Mouse (Mus musculus) midbrain, embryonic 15.5 days (tissue): ENCODE measurements around the gene Rasal2. TPM values are rescaled to one million over a fixed set of nuclear protein-coding genes. Genes with fewer than 3 reads are reported as not detected.

ENCODE experiments used
- ATAC-seq: fragments of 200-750 bp; cut with Nextera tagmentation; replicated peaks from 2 replicates; pipeline ENCODE4 v1.8.0; 2017; ENCODE audit warnings: moderate TSS enrichment
- H3K27ac ChIP-seq: fragments of 300-500 bp; sonication (generic); 2 replicates; pipeline ENCODE4 v1.5.1; 2015; ENCODE audit warnings: mild to moderate bottlenecking, inconsistent platforms
- H3K27me3 ChIP-seq: fragments of 300-500 bp; sonication (generic); replicated peaks from 2 replicates; pipeline ENCODE4 v1.6.1; 2015; ENCODE audit warnings: inconsistent platforms
- H3K36me3 ChIP-seq: fragments of 300-500 bp; sonication (generic); replicated peaks from 2 replicates; pipeline ENCODE4 v1.6.1; 2015; ENCODE audit warnings: inconsistent platforms
- H3K4me1 ChIP-seq: fragments of 300-500 bp; sonication (generic); 2 replicates; pipeline ENCODE4 v1.6.1; 2015; ENCODE audit warnings: inconsistent platforms
- H3K4me2 ChIP-seq: fragments of 300-500 bp; sonication (generic); 2 replicates; pipeline ENCODE4 v1.6.1; 2015; ENCODE audit warnings: inconsistent platforms, mild to moderate bottlenecking, moderate library complexity
- H3K4me3 ChIP-seq: fragments of 300-500 bp; sonication (generic); 2 replicates; pipeline ENCODE4 v1.5.1; 2015; ENCODE audit warnings: mild to moderate bottlenecking, inconsistent platforms
- H3K9ac ChIP-seq: fragments of 300-500 bp; sonication (generic); 2 replicates; pipeline ENCODE4 v1.6.1; 2015; ENCODE audit warnings: mild to moderate bottlenecking, inconsistent platforms
- H3K9me3 ChIP-seq: fragments of 300-500 bp; sonication (generic); 2 replicates; pipeline ENCODE4 v1.6.1; 2016; ENCODE audit warnings: inconsistent platforms
- WGBS: fragments of 180-500 bp; shearing (Covaris S2); methylation state at CpG from one replicate; pipeline ENCODE4 v1.1.7; 2015; ENCODE audit warnings: mixed read lengths; 5-methylcytosine and 5-hydroxymethylcytosine counted together
- polyA plus RNA-seq: library from polyadenylated mRNA; unstranded; fragments of >200 nt; fragmentation: Nextera tagmentation; extraction: Ambion mirVana; gene quantifications from 2 replicates; pipeline ENCODE4 v1.2.1, GENCODE M21; 2015

Rasal2 gene
- polyA plus RNA-seq, 1 experiment from 2014 or later, result 58.7 TPM

GRCm38 (mm10) chr1:157143326-157143932 lies 269.0 kb downstream of the Rasal2 start:
- H3K4me1 ChIP-seq, result no peaks in the 10 kb centered on the region
- no peak overlapping the region for H3K27ac ChIP-seq
- H3K9me3 ChIP-seq, result no peaks in the 10 kb centered on the region
- H3K36me3 ChIP-seq, result peaks cover 12% of the 10 kb centered on the region; the same call in 1 of the 2 replicates
- ATAC-seq, result no peak
- H3K4me3 ChIP-seq, result no peak overlapping the region
- no peak overlapping the region for H3K4me2 ChIP-seq
- H3K27me3 ChIP-seq, result no peaks in the 10 kb centered on the region
- H3K9ac ChIP-seq, result no peak overlapping the region
- 59% methylated on average over 7 of the region's 7 CpGs for WGBS

GRCm38 (mm10) chr1:157141014-157141413 lies 271.4 kb downstream of the Rasal2 start:
- H3K4me3 ChIP-seq, result no peak overlapping the region
- H3K27me3 ChIP-seq, result no peaks in the 10 kb centered on the region
- H3K4me1 ChIP-seq, result no peaks in the 10 kb centered on the region
- H3K9ac ChIP-seq, result no peak overlapping the region
- no peak overlapping the region for H3K4me2 ChIP-seq
- no peak overlapping the region for H3K27ac ChIP-seq
- H3K36me3 ChIP-seq, result 0 out of 2 replicates have a peak, but pooled peaks cover 3% of the 10 kb centered on the region
- WGBS, result 82% methylated on average over 3 of the region's 3 CpGs
- H3K9me3 ChIP-seq, result no peaks in the 10 kb centered on the region
- no peak for ATAC-seq

DNA sequence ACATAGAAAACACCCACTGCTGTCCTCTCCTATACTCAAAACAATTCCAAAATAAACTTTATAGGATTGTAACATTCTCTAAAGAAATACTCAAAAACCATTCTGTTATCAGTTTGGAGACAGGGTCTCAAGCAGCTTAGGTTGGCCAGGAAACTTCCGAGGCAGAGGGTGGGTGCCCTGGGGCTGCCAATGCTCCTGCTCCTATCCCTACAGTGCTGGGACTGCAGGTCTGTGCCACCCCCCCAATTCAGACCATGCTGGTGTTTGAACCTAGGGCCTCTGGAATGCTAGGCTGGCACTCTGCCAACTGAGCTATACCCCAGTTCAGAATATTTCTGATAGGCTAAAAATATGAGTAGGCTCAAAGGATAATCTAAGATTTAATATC lies 274.5 kb downstream of the Rasal2 start:
- 93% methylated on average over 1 of the region's 1 CpGs for WGBS

GRCm38 (mm10) chr1:157137132-157137853 lies 275.1 kb downstream of the Rasal2 start:
- Histone ChIP-seq H3K4me1 (no peaks in the 10 kb centered on the region), H3K4me3 (no peak overlapping the region), H3K4me2 (no peak overlapping the region), H3K27me3 (no peaks in the 10 kb centered on the region), H3K36me3 (0 out of 2 replicates have a peak, but pooled peaks cover 3% of the 10 kb centered on the region), H3K27ac (no peak overlapping the region), H3K9ac (no peak overlapping the region), H3K9me3 (no peaks in the 10 kb centered on the region)
- peak; percentile 73 for ATAC-seq
- 86% methylated on average over 9 of the region's 9 CpGs for WGBS

More for the DNA sequence above, 274.5 kb downstream of the Rasal2 start:
- H3K27ac ChIP-seq, result no peak overlapping the region
- H3K9ac ChIP-seq, result no peak overlapping the region
- no peak overlapping the region for H3K4me3 ChIP-seq
- no peaks in the 10 kb centered on the region for H3K9me3 ChIP-seq
- no peak for ATAC-seq
- H3K4me2 ChIP-seq, result no peak overlapping the region
- no peaks in the 10 kb centered on the region for H3K27me3 ChIP-seq
- 0 out of 2 replicates have a peak, but pooled peaks cover 3% of the 10 kb centered on the region for H3K36me3 ChIP-seq
- no peaks in the 10 kb centered on the region for H3K4me1 ChIP-seq

DNA sequence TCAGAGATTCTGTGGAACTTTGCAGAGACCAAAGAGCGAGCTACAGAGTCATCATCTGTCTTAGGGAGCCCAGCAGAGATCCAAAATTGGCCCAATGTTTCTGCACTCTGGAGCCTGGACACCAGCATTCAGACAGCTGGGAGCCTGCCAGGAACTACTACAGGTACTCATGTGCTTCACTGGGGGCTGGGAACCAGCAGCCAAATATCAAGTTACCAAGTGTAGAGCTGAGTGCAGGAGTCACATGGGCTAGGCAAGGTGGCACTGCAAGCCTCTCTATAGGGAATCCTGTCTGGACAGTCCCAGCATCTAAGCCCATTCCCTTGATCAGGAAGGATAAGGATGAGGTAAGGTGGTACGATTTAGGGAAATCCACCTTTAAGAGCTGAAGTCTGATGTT lies 284.2 kb downstream of the Rasal2 start:
- 94% methylated on average over 2 of the region's 2 CpGs for WGBS
- no peak overlapping the region for H3K4me3 ChIP-seq
- H3K36me3 ChIP-seq, result no peaks in the 10 kb centered on the region
- H3K9me3 ChIP-seq, result no peaks in the 10 kb centered on the region
- no peak overlapping the region for H3K27ac ChIP-seq
- no peak overlapping the region for H3K9ac ChIP-seq
- ATAC-seq, result no peak
- no peaks in the 10 kb centered on the region for H3K27me3 ChIP-seq
- H3K4me1 ChIP-seq, result no peaks in the 10 kb centered on the region
- H3K4me2 ChIP-seq, result no peak overlapping the region

GRCm38 (mm10) chr1:157123836-157124235 lies 288.6 kb downstream of the Rasal2 start:
- Histone ChIP-seq H3K4me3 (no peak overlapping the region), H3K9ac (no peak overlapping the region), H3K9me3 (no peaks in the 10 kb centered on the region), H3K27ac (no peak overlapping the region), H3K4me1 (no peaks in the 10 kb centered on the region), H3K27me3 (no peaks in the 10 kb centered on the region), H3K36me3 (no peaks in the 10 kb centered on the region), H3K4me2 (no peak overlapping the region)
- ATAC-seq, result no peak
- 89% methylated on average over 3 of the region's 3 CpGs for WGBS

DNA sequence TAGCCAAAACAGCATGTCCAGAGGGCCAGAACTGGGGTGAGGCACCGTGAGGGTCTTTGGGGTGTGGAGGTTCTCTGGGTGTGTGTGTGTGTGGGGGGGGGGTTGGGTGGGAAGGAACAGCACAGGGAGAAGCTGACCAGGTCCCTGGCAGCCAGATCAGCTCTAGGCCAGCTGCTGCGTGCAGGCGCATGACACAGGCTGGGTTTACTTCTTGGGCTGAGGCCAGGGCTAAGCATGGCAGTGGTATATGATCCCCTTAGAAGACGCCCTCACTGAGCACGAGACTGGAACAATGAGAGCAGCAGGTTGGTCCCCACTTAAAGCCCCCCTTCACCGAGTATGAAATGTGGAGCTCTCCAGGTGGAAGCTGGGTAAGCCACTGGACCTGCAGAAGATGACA lies 293.2 kb downstream of the Rasal2 start:
- 85% methylated on average over 6 of the region's 6 CpGs for WGBS

GRCm38 (mm10) chr1:157117440-157117839 lies 295.0 kb downstream of the Rasal2 start:
- Histone ChIP-seq H3K27ac (no peak overlapping the region), H3K4me3 (no peak overlapping the region), H3K4me2 (no peak overlapping the region), H3K4me1 (no peaks in the 10 kb centered on the region), H3K27me3 (no peaks in the 10 kb centered on the region), H3K9ac (no peak overlapping the region), H3K36me3 (no peaks in the 10 kb centered on the region), H3K9me3 (no peaks in the 10 kb centered on the region)
- 94% methylated on average over 3 of the region's 3 CpGs for WGBS
- ATAC-seq, result no peak

More for the DNA sequence above, 293.2 kb downstream of the Rasal2 start:
- H3K4me3 ChIP-seq, result no peak overlapping the region
- H3K27ac ChIP-seq, result no peak overlapping the region
- no peaks in the 10 kb centered on the region for H3K27me3 ChIP-seq
- no peak overlapping the region for H3K9ac ChIP-seq
- no peaks in the 10 kb centered on the region for H3K36me3 ChIP-seq
- no peak for ATAC-seq
- no peak overlapping the region for H3K4me2 ChIP-seq
- H3K9me3 ChIP-seq, result no peaks in the 10 kb centered on the region
- no peaks in the 10 kb centered on the region for H3K4me1 ChIP-seq

DNA sequence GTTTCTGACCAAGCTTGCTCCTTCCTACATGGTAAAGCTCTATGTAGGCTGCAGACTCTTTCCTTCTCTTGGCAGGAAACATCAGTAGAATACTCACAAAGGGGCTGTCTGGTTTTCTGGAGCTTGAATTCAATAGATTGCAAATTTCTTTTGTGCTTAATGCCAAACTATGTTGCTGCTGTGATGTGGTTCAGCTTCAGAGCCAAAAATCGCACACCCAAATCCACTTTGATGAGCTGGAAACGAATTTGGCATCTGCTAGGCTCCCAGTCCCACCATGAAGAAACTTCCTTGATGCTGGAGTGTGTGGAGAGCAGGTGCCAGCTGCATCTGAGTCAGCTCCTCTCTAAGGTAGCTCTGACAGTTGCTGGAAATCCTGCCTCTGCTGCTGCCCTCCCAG lies 297.9 kb downstream of the Rasal2 start:
- H3K27me3 ChIP-seq, result no peaks in the 10 kb centered on the region
- no peak overlapping the region for H3K9ac ChIP-seq
- H3K27ac ChIP-seq, result no peak overlapping the region
- no peaks in the 10 kb centered on the region for H3K4me1 ChIP-seq
- no peaks in the 10 kb centered on the region for H3K36me3 ChIP-seq
- 70% methylated on average over 2 of the region's 2 CpGs for WGBS
- no peak overlapping the region for H3K4me3 ChIP-seq
- H3K4me2 ChIP-seq, result no peak overlapping the region
- H3K9me3 ChIP-seq, result no peaks in the 10 kb centered on the region
- ATAC-seq, result 0 out of 2 replicates have a peak, but pooled peaks have one; percentile 17

DNA sequence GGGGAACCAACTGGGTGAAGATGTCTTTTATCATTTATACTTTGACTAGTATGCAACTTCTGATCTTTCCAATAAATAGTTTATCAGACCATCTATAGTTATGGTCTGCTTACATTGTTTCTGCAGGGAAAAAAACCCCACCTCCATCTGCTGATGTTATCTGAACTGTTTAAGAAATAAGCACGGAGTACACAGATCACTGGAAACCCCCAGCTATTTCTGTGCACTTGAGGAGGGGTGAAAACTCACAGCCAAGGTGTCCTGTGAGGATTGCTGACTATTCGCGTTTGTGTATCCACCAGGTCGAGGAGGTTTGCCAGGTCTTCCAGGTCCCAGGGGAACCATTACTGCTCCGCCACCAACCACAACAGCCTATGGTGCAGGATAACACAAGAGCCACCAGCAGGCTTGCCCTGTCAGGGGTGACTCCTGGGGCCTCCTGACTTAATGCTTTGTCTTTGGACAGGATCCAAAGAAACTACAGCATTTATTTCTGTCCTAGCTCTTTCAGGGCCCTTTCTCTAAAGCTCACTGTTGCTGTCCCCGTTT lies 302.0 kb downstream of the Rasal2 start:
- 73% methylated on average over 6 of the region's 6 CpGs for WGBS
- no peak for ATAC-seq
- no peak overlapping the region for H3K4me3 ChIP-seq
- no peak overlapping the region for H3K27ac ChIP-seq
- H3K9me3 ChIP-seq, result no peaks in the 10 kb centered on the region
- no peaks in the 10 kb centered on the region for H3K4me1 ChIP-seq
- no peaks in the 10 kb centered on the region for H3K27me3 ChIP-seq
- no peaks in the 10 kb centered on the region for H3K36me3 ChIP-seq
- H3K4me2 ChIP-seq, result no peak overlapping the region
- H3K9ac ChIP-seq, result no peak overlapping the region

GRCm38 (mm10) chr1:157108580-157108979 lies 303.8 kb downstream of the Rasal2 start, which contains the start of gene Tex35:
Gene Tex35 (minus strand): TSS chr1:157108680.
- no peak for ATAC-seq
- no peaks in the 10 kb centered on the region for H3K36me3 ChIP-seq
- no peaks in the 10 kb centered on the region for H3K27me3 ChIP-seq
- H3K9me3 ChIP-seq, result no peaks in the 10 kb centered on the region
- 93% methylated on average over 4 of the region's 4 CpGs for WGBS
- no peak within 1 kb of the TSS for H3K4me2 ChIP-seq
- H3K9ac ChIP-seq, result no peak within 1 kb of the TSS
- no peak within 1 kb of the TSS for H3K4me3 ChIP-seq
- H3K4me1 ChIP-seq, result no peaks in the 10 kb centered on the region
- no peak within 1 kb of the TSS for H3K27ac ChIP-seq

DNA sequence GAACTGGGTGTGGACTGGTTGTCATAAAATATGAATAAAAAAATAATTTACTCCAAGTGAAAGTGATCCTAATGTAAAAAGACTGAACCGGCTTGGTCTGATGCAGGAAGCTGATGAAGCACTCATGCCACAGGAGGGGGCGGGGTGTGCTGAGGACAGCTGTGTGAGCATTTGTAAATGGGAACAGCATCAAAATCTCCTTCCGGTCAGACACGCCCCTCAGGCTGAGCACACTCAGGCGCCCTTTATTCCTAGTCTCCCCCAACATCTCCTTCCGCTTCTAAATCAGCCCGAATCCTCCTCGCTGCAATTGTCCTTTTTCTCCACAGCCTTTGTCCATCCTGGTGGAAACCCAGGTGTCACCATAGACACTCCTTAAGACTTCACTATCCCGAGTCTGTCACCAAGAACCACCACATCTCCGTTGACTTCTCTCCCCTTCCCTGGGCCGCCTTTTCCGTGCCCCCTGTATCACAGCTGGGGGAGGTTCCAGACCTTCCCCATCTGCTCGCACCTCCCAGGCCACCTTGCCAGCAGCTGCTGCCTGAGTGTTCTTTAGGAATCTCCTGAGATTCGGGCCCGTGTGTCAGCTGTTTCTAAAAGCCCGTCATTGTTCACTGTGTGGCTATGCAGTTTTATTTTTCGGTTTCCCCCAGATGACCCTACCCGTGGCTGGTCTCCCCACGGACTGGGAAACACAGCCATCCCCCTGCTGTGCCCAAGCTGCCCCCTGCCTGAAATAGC lies 311.1 kb downstream of the Rasal2 start:
- no peaks in the 10 kb centered on the region for H3K27me3 ChIP-seq
- ATAC-seq, result peak; percentile 90
- no peaks in the 10 kb centered on the region for H3K36me3 ChIP-seq
- H3K4me1 ChIP-seq, result peaks cover 8% of the 10 kb centered on the region
- H3K4me2 ChIP-seq, result peak overlapping the region; percentile 52
- WGBS, result 9% methylated on average over 19 of the region's 19 CpGs
- H3K4me3 ChIP-seq, result peak overlapping the region; percentile 23
- peak overlapping the region; percentile 31; the same call in 1 of the 2 replicates for H3K9ac ChIP-seq
- no peaks in the 10 kb centered on the region for H3K9me3 ChIP-seq
- H3K27ac ChIP-seq, result peak overlapping the region; percentile 74
